Mouse (Mus musculus): ENCODE measurements around the gene Gm11444.

Gene Gm11444

GRCm38 (mm10) chr11:85838424-85839257 lies 11.5 kb downstream of the Gm11444 start:
- in situ Hi-C loops (cut with MboI; ENCODE audit: unreplicated experiment in 2 of 2): loop anchor here in 1 of 2 experiments (25.0 kb wide), 1 partner anchor 824 kb away; no protein-coding TSS in a partner anchor

DNA sequence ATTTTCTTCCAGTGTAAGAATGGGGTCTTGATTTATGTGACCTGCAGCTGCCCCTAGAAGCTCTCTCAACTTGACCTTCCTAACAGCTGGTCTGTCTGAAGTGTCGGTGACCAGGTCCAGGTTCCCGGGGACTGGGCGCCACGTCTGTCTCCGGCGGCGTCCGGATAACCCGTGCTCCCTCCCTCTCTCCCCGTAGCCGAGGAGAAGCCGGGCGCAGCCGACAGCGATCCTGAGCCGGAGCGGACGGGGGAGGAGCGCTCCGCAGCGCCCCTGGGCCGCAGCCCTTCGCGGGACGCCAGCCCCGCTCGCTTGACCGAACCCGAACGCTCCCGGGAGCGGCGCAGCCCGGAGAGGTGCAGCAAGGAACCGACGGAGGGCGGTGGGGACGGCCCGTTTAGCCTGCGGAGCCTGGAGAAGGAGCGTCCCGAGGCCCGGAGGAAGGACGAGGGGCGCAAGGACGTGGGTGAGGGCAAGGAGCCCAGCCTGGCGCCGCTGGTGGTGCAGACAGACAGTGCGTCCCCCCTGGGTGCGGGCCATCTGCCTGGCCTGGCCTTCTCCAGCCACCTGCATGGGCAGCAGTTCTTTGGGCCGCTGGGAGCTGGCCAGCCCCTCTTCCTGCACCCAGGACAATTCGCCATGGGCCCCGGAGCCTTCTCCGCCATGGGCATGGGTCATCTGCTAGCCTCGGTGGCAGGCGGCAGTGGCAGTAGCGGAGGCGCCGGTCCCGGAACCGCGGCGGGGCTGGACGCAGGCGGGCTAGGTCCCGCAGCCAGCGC lies 12.3 kb downstream of the Gm11444 start:
- in situ Hi-C loops (cut with MboI; ENCODE audit: unreplicated experiment in 2 of 2): loop anchor here in 1 of 2 experiments (25.0 kb wide), 1 partner anchor 824 kb away; no protein-coding TSS in a partner anchor

- in situ Hi-C loops (cut with MboI; ENCODE audit: unreplicated experiment in 2 of 2): loop anchor here in 1 of 2 experiments (25.0 kb wide), 1 partner anchor 825 kb away; no protein-coding TSS in a partner anchor
Measured at GRCm38 (mm10) chr11:85837291-85837647, 12.9 kb downstream of the Gm11444 start.

- in situ Hi-C loops (cut with MboI; ENCODE audit: unreplicated experiment in 2 of 2): loop anchor here in 1 of 2 experiments (25.0 kb wide), 1 partner anchor 826 kb away; no protein-coding TSS in a partner anchor
Measured at GRCm38 (mm10) chr11:85836523-85837290, 13.4 kb downstream of the Gm11444 start.

DNA sequence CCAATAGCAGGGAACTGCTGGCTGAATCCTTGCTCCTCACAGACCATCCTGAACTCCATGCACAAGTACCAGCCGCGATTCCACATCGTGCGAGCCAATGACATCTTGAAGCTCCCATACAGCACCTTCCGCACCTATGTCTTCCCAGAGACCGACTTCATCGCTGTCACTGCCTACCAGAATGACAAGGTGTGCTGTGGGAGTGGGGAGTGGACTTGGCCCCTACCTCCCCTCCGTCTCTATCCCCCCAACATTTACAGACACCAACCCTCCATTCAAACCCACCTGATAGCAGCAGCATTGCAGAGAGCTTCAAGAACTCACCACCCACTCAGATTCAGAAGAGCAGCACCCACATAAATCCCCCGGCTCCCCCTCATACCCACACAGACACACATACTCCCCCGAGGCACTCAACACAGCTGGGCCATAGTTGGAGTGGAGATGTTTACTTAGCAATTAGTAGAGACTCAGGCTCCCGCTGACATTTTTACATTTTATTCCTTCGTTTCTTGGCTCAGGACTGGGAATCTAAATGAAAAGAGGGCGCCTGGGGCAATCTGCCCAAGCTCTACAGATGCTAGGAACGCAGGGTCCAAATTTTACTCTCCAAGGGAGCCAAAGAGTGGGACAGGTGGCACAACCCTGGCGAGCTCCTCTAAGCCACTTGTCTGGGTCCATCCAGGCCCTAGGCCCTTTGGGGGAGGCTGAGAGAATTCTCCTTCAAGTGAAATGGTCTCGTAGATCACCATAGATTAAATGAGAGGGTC lies 14.2 kb downstream of the Gm11444 start:
- in situ Hi-C loops (cut with MboI; ENCODE audit: unreplicated experiment in 2 of 2): loop anchor here in 1 of 2 experiments (25.0 kb wide), 1 partner anchor 826 kb away; no protein-coding TSS in a partner anchor

- in situ Hi-C loops (cut with MboI; ENCODE audit: unreplicated experiment in 2 of 2): loop anchor here in 1 of 2 experiments (25.0 kb wide), 1 partner anchor 827 kb away; no protein-coding TSS in a partner anchor
Measured at GRCm38 (mm10) chr11:85835001-85835752, 15.0 kb downstream of the Gm11444 start.

DNA sequence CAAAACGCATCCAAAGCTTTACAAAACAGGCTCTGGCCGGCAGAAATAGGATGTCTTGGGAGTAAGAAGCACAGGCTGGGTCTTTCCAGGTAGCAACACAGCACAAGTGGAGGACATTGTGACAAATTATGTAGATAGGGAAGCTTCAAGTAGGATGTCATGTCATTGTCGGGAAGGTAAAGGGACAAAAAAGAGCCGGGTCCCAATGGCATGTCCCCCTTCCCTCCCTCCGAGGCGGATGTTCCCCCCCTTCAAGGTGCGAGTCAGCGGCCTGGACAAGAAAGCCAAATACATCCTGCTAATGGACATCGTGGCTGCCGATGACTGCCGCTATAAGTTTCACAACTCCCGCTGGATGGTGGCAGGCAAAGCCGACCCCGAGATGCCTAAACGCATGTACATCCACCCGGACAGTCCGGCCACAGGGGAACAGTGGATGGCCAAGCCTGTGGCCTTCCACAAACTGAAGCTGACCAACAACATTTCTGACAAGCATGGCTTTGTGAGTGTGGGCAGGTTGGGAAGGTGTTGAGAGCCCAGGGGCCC lies 15.7 kb downstream of the Gm11444 start:
- in situ Hi-C loops (cut with MboI; ENCODE audit: unreplicated experiment in 2 of 2): loop anchor here in 1 of 2 experiments (25.0 kb wide), 1 partner anchor 828 kb away; no protein-coding TSS in a partner anchor

DNA sequence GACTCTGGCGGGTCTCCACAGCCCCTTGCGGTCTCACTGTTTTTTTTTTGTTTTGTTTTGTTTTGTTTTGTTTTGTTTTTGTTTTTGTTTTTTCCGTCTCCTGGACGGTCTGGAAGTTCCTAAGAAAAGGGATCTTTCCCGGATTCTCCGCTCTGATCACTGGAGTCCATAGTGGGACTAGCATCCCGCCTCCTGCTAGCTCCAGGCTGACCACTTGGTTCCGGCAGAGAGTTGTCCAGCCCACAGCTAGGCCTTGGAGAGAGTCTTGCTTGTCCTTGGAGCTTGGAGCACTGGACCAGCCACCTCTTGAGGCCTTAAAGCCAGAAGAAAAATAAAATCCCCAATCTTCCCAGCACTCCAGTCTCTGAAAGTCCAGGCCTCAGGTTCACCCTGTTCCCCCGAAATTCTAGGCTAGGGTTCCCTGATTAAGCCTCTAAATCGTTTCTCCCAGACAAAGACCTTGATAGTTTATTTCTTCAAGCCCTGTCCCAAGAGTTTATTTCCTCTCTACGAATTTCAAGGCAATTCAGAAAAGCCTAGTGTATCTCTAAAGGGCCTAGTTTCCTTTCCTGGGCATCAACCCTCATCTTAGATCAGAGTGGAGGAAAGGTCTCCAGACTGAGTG lies 16.3 kb downstream of the Gm11444 start:
- in situ Hi-C loops (cut with MboI; ENCODE audit: unreplicated experiment in 2 of 2): loop anchor here in 1 of 2 experiments (25.0 kb wide), 1 partner anchor 828 kb away; no protein-coding TSS in a partner anchor

GRCm38 (mm10) chr11:85833081-85833521 lies 17.0 kb downstream of the Gm11444 start:
- in situ Hi-C loops (cut with MboI; ENCODE audit: unreplicated experiment in 2 of 2): loop anchor here in 1 of 2 experiments (25.0 kb wide), 1 partner anchor 829 kb away; no protein-coding TSS in a partner anchor

- in situ Hi-C loops (cut with MboI; ENCODE audit: unreplicated experiment in 2 of 2): loop anchor here in 1 of 2 experiments (25.0 kb wide), 1 partner anchor 830 kb away; no protein-coding TSS in a partner anchor
Measured at GRCm38 (mm10) chr11:85832231-85832924, 17.8 kb downstream of the Gm11444 start, which contains the start of gene Tbx2. Gene Tbx2, plus strand, starts transcription at chr11:85832551.

DNA sequence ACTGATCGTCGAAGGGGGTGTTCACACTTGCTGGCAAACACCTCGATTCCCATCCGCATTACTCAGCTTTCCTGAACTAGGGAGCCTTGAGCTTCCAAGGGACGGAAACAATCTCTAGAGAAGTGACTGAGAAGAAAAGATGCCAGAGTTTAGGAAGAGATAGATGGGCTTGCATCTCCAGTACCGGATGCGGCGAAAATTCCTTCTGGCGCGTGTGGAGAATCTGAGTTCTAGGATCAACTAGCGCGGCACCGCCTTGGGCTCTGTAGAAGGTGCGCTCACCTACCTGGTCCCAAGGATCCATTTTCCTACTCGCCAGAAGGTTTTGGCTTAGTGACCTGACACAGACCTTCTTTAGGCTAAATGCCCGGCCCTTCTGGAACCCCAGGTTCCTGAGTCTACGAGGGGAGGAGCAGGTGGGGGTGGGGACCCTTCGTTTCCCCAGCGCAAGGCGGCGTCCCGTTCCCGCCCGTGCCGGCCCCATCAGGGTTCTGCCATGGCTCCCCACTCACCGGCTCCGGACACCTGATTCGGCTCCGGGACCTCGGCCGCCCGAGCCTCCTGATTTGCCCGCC lies 18.4 kb downstream of the Gm11444 start:
- in situ Hi-C loops (cut with MboI; ENCODE audit: unreplicated experiment in 2 of 2): loop anchor here in 1 of 2 experiments (25.0 kb wide), 1 partner anchor 831 kb away; no protein-coding TSS in a partner anchor

DNA sequence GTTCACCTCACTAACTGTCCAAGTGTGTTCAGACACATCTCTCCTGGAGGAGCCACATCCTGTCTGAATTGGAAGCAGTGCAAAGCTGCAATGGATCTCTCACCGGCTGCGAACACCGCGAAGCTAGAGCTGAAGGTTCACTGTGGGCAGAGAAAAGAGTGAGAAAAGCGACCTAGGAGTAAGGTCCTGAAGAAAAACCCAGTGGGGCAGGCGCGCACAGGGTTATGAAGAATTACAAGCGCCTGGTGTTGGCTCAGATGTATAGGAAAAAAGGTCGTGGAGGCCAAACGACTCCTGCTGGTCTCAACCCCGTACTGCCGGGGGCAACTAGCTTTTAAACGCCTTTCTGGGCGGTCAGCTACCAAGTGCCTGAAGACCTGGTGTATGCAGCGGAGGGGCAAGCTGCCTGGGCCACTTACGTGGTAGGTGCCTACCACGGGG lies 19.2 kb downstream of the Gm11444 start:
- in situ Hi-C loops (cut with MboI; ENCODE audit: unreplicated experiment in 2 of 2): loop anchor here in 1 of 2 experiments (25.0 kb wide), 1 partner anchor 831 kb away; no protein-coding TSS in a partner anchor

GRCm38 (mm10) chr11:85829520-85830440 lies 20.4 kb downstream of the Gm11444 start:
- in situ Hi-C loops (cut with MboI; ENCODE audit: unreplicated experiment in 2 of 2): loop anchor here in 1 of 2 experiments (25.0 kb wide), 1 partner anchor 833 kb away; no protein-coding TSS in a partner anchor

- in situ Hi-C loops (cut with MboI; ENCODE audit: unreplicated experiment in 2 of 2): loop anchor here in 1 of 2 experiments (25.0 kb wide), 1 partner anchor 833 kb away; no protein-coding TSS in a partner anchor
Measured at GRCm38 (mm10) chr11:85828691-85829519, 21.2 kb downstream of the Gm11444 start.
